Mouse (Mus musculus): ENCODE data around the gene Srsf7. TPM values are rescaled to one million over a fixed set of nuclear protein-coding genes. Genes with fewer than 3 reads are reported as not detected.

Srsf7 gene
- total and polyA plus RNA-seq, 2 experiments from 2014 or later = 150 to 224 TPM

DNA sequence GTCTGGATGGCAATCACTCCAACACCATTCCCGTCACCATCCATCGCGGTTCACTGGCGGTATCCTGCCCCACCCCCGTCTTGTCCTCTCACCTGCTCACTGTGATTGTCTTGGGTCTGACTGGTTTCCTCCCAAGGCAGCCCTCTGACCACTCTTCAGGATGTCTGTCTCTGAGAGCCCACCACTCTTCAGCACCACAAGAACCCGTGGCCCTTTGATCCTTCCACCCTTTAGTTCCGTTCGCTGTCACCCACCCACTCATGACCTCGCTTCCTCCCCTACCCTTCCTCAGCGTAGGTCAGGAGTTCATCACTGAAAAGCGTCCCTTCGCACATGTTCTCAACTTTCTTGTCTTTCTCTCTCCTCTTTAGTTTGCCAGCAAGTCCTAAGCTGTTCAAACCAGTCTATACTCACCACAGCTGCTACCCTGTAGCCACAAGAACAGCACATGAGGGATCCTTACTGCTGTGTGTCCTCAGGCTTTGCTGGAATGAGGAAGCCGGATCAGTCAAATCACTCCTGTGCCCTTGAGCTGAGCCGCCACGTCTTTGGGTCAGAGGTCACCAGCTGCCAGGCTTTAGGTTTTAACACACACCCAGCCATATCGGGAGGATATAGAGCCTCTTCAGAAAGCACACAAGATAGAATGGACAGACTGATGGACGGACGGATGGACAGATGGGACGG lies 32.3 kb downstream of the Srsf7 start:
- no peak for ATAC-seq (ENCODE audit: low FRiP score)
- Histone ChIP-seq H3K9ac (replicated peaks; ENCODE audit: low read length, poor library complexity, severe bottlenecking) (no peak overlapping the region), H3K36me3 (ENCODE audit: insufficient read depth, low read length) (no peaks in the 10 kb centered on the region), H3K27ac (ENCODE audit: low read depth, low read length) (no peak overlapping the region), H3K27me3 (ENCODE audit: insufficient read depth, low read length) (no peaks in the 10 kb centered on the region), H3K9me3 (ENCODE audit: low read length) (no peaks in the 10 kb centered on the region), H3K4me1 (ENCODE audit: insufficient read depth, low read length) (no peaks in the 10 kb centered on the region), H3K4me2 (ENCODE audit: low read depth, low read length, poor library complexity, severe bottlenecking) (no peak overlapping the region), H3K4me3 (ENCODE audit: low read depth, low read length) (no peak overlapping the region)
- 82% methylated on average over 19 of the region's 19 CpGs for WGBS
- no peak for TF ChIP-seq CTCF (IDR thresholded peaks at IDR 0.05)
- no peak for DNase-seq (ENCODE audit: low spot score)

DNA sequence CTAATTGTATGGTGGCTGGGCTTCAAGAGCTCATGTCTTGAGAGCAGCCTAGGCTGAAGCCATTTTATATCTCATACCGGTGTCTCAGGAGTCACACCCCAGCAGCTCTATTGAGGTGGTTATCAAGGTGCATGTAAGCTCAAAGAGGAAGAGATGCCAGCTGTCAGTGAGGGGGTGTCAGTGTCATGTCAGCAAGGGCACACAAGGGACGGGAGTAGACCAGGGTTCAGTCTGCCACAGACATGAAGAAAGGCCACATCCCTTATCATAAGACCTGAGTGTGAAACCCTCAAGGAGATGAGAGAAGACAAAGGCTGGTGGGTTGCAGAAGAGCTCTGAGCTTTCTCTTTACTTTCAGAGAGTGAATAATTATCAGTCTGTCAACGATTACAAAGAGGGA lies 33.0 kb downstream of the Srsf7 start:
- Histone ChIP-seq H3K9ac (replicated peaks; ENCODE audit: low read length, poor library complexity, severe bottlenecking) (no peak overlapping the region), H3K27me3 (ENCODE audit: insufficient read depth, low read length) (no peaks in the 10 kb centered on the region), H3K27ac (ENCODE audit: low read depth, low read length) (no peak overlapping the region), H3K4me3 (ENCODE audit: low read depth, low read length) (no peak overlapping the region), H3K36me3 (ENCODE audit: insufficient read depth, low read length) (no peaks in the 10 kb centered on the region), H3K9me3 (ENCODE audit: low read length) (no peaks in the 10 kb centered on the region), H3K4me2 (ENCODE audit: low read depth, low read length, poor library complexity, severe bottlenecking) (no peak overlapping the region), H3K4me1 (ENCODE audit: insufficient read depth, low read length) (peaks cover 3% of the 10 kb centered on the region; the same call in 1 of the 2 replicates)
- WGBS = 90% methylated on average over 3 of the region's 3 CpGs
- no peak for TF ChIP-seq CTCF (IDR thresholded peaks at IDR 0.05)
- DNase-seq (ENCODE audit: low spot score) (no peak), ATAC-seq (ENCODE audit: low FRiP score) (no peak)

DNA sequence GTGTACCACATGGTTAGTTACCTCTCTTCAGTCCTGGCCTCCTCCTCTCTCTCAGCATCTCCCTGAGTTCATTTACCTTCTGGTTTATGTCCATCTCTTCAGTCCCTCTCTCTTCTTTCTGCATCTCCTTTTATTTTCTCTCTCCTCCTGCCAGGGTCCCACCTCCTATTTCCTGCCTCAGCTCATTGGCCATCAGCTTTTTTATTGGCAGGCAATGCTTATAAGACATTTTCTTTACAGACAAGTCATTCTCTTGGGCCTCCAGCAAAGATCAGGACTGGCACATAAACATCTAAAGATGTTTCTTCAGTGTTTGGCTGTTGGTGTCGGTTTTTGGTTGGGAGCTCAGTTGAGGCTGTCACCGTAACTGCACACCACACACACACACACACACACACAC lies 33.4 kb downstream of the Srsf7 start:
- WGBS = 90% methylated on average over 2 of the region's 2 CpGs
- no peak overlapping the region for H3K4me2 ChIP-seq (ENCODE audit: low read depth, low read length, poor library complexity, severe bottlenecking)
- H3K9me3 ChIP-seq (ENCODE audit: low read length) = no peaks in the 10 kb centered on the region
- no peaks in the 10 kb centered on the region for H3K36me3 ChIP-seq (ENCODE audit: insufficient read depth, low read length)
- no peak for ATAC-seq (ENCODE audit: low FRiP score)
- no peak for TF ChIP-seq CTCF (IDR thresholded peaks at IDR 0.05)
- no peak for DNase-seq (ENCODE audit: low spot score)
- no peaks in the 10 kb centered on the region for H3K27me3 ChIP-seq (ENCODE audit: insufficient read depth, low read length)
- no peak overlapping the region for H3K9ac ChIP-seq (replicated peaks; ENCODE audit: low read length, poor library complexity, severe bottlenecking)
- peaks cover 7% of the 10 kb centered on the region for H3K4me1 ChIP-seq (ENCODE audit: insufficient read depth, low read length)
- no peak overlapping the region for H3K4me3 ChIP-seq (ENCODE audit: low read depth, low read length)
- H3K27ac ChIP-seq (ENCODE audit: low read depth, low read length) = no peak overlapping the region

DNA sequence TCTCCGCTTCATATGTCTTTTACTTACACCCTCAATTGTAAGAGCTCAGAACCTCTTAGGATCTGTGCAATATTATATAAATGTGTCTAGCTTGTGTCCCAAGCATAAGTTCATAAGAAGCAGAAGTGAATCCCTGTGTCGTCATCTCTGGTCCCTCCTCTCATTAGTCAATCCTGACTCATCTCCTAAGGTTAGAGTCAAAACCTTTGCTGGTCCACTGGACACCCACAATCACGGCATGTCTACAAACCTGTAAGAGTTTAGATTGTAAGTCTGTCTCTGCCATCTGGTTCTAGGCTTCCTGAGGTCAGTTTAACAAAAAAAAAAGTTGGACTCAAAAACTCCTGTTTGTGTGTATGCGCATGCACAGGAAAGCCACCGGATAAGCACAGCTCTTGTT lies 34.3 kb downstream of the Srsf7 start:
- Histone ChIP-seq H3K4me1 (ENCODE audit: insufficient read depth, low read length) (peaks cover 16% of the 10 kb centered on the region), H3K4me3 (ENCODE audit: low read depth, low read length) (no peak overlapping the region), H3K27me3 (ENCODE audit: insufficient read depth, low read length) (no peaks in the 10 kb centered on the region), H3K4me2 (ENCODE audit: low read depth, low read length, poor library complexity, severe bottlenecking) (no peak overlapping the region), H3K27ac (ENCODE audit: low read depth, low read length) (no peak overlapping the region), H3K36me3 (ENCODE audit: insufficient read depth, low read length) (no peaks in the 10 kb centered on the region), H3K9ac (replicated peaks; ENCODE audit: low read length, poor library complexity, severe bottlenecking) (no peak overlapping the region), H3K9me3 (ENCODE audit: low read length) (no peaks in the 10 kb centered on the region)
- no peak for TF ChIP-seq CTCF (IDR thresholded peaks at IDR 0.05)
- ATAC-seq (ENCODE audit: low FRiP score) = no peak
- no peak for DNase-seq (ENCODE audit: low spot score)
- 92% methylated on average over 5 of the region's 5 CpGs for WGBS

DNA sequence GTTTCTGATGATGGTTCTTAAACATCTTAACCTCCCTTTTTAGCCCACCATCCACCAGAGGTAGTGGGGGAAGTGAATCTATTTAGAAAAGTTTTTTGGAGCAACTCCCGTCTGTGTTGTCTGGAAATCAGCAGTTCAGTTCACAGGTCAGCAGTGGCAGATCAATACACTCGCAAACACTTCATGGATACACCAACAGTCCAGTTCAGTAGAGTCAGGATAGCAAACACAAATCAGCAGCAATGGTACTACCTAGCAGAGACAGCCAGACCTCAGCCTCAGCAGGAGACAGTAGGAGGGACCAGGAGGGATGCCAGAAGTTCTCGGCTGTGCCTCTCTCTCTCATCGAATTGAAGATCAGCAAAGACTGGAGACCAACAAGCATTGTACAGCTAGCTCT lies 35.2 kb downstream of the Srsf7 start:
- DNase-seq (ENCODE audit: low spot score) = no peak
- no peak for ATAC-seq (ENCODE audit: low FRiP score)
- WGBS = 94% methylated on average over 4 of the region's 4 CpGs
- Histone ChIP-seq H3K4me3 (ENCODE audit: low read depth, low read length) (no peak overlapping the region), H3K36me3 (ENCODE audit: insufficient read depth, low read length) (no peaks in the 10 kb centered on the region), H3K27me3 (ENCODE audit: insufficient read depth, low read length) (no peaks in the 10 kb centered on the region), H3K9ac (replicated peaks; ENCODE audit: low read length, poor library complexity, severe bottlenecking) (no peak overlapping the region), H3K27ac (ENCODE audit: low read depth, low read length) (no peak overlapping the region), H3K4me1 (ENCODE audit: insufficient read depth, low read length) (peaks cover 23% of the 10 kb centered on the region), H3K4me2 (ENCODE audit: low read depth, low read length, poor library complexity, severe bottlenecking) (no peak overlapping the region), H3K9me3 (ENCODE audit: low read length) (no peaks in the 10 kb centered on the region)
- no peak for TF ChIP-seq CTCF (IDR thresholded peaks at IDR 0.05)

DNA sequence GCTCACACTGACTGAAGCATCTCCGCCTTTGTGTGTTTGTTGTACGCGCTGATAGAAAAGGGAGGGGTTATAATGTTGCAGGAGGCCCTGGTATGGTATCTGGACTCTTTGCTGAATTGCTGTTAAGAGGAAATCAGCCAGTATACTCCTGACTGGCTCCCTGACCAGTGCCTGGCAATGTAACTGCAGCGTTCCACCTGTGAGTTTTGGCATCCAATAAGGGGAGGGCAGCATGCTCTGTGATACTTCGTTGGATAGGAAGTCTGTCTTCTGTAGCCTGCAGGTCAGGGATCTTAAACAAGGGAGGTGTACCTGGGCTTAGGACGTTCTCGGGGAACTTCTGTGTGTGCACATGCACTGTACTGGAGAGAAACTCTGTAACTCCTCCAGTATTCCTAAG lies 36.2 kb downstream of the Srsf7 start:
- ATAC-seq (ENCODE audit: low FRiP score) = no peak
- 91% methylated on average over 7 of the region's 7 CpGs for WGBS

More for the DNA sequence above, 36.2 kb downstream of the Srsf7 start:
- peaks cover 23% of the 10 kb centered on the region for H3K4me1 ChIP-seq (ENCODE audit: insufficient read depth, low read length)
- TF ChIP-seq CTCF (IDR thresholded peaks at IDR 0.05) = no peak
- no peaks in the 10 kb centered on the region for H3K27me3 ChIP-seq (ENCODE audit: insufficient read depth, low read length)
- H3K9me3 ChIP-seq (ENCODE audit: low read length) = no peaks in the 10 kb centered on the region
- H3K27ac ChIP-seq (ENCODE audit: low read depth, low read length) = no peak overlapping the region
- H3K4me2 ChIP-seq (ENCODE audit: low read depth, low read length, poor library complexity, severe bottlenecking) = no peak overlapping the region
- DNase-seq (ENCODE audit: low spot score) = no peak
- H3K4me3 ChIP-seq (ENCODE audit: low read depth, low read length) = no peak overlapping the region
- H3K36me3 ChIP-seq (ENCODE audit: insufficient read depth, low read length) = no peaks in the 10 kb centered on the region
- no peak overlapping the region for H3K9ac ChIP-seq (replicated peaks; ENCODE audit: low read length, poor library complexity, severe bottlenecking)
